10 mouse cellular contexts compared by ENCODE assay signal in the genomic region with DNA sequence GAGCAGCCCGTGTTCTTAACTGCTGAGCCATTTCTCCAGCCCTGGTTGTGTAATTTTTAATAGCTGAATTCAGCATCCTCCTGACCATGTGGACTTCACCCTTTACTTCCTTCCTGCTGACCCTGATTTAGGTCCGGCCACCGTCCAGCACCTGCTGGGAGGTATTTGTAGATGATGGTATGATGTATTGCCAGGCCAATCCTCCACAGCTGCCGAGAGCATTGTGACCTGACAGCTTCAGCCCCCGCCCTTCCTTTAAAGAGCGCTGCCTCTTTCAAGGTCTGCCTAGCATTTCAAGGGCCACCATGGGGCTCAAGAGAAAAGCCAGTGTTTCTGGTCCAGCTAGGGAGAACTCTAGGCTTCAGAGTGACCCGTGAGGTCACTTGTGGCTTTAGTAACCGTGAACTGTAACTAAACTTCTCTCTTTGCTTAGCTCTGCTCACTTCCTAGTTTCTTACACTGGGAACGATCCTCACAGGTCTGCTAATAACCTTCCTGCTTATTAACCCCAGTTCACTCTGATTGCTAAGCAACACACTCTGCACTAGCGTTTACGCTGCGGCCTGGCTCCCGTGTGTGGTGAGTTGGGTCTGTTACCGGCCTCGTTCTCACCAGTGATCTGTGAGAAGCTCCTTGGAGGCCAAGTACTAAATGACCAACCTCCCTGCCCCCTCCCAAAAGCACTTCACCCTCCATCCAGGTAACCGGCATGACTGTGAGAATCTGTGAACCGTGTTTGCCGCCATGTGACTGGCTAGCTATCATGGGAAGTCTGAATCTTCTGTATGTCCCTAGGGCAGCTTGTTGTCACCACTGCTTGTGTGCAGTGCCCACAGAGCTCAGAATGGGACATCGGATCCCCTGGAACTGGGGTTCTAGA.
DNase-seq lines count a peak whose midpoint lies in the region; ATAC-seq lines count a peak whose summit lies in the region.
"Had no signal": no experiment of that assay in that cellular context is flagged by ENCODE, and none has a peak within 500 bp of the region (broad histone marks: within the 10 kb centered on the region; RNA-seq: fewer than 3 reads in every experiment).

No protein-coding gene starts in this region.

- 56% methylated on average over 19 of the region's 19 CpGs for WGBS in intestine, embryonic 15.5 days
- WGBS in intestine, embryonic 16.5 days = 62% methylated on average over 19 of the region's 19 CpGs
- WGBS in kidney, embryonic 16.5 days = 50% methylated on average over 19 of the region's 19 CpGs

- H3K27me3 ChIP-seq in intestine, embryonic 15.5 days (replicated peaks) = no peaks in the 10 kb centered on the region
- no peaks in the 10 kb centered on the region for H3K27me3 ChIP-seq in intestine, embryonic 16.5 days (replicated peaks; ENCODE audit: control insufficient read depth, insufficient read depth, low read length)
- no peaks in the 10 kb centered on the region for H3K27me3 ChIP-seq in kidney, embryonic 16.5 days (ENCODE audit: insufficient read depth, low read length)
- H3K27me3 ChIP-seq: limb, embryonic 13.5 days had no signal

- H3K4me1 ChIP-seq in intestine, embryonic 15.5 days (replicated peaks) = no peaks in the 10 kb centered on the region
- H3K4me1 ChIP-seq in intestine, embryonic 16.5 days (ENCODE audit: control insufficient read depth, insufficient read depth, low read length) = no peaks in the 10 kb centered on the region
- peaks cover 7% of the 10 kb centered on the region; the same call in 1 of the 2 replicates for H3K4me1 ChIP-seq in kidney, embryonic 16.5 days (ENCODE audit: insufficient read depth, low read length)

- H3K27ac ChIP-seq in intestine, embryonic 15.5 days = no peak overlapping the region
- H3K27ac ChIP-seq in intestine, embryonic 16.5 days (ENCODE audit: low read length) = no peak overlapping the region
- H3K27ac ChIP-seq in kidney, embryonic 16.5 days (ENCODE audit: low read length) = peak overlapping the region; percentile 46
- H3K27ac ChIP-seq: limb, embryonic 13.5 days had no signal

- no peaks in the 10 kb centered on the region for H3K36me3 ChIP-seq in intestine, embryonic 15.5 days
- H3K36me3 ChIP-seq in intestine, embryonic 16.5 days (ENCODE audit: control insufficient read depth, insufficient read depth, low read length) = no peaks in the 10 kb centered on the region
- no peaks in the 10 kb centered on the region for H3K36me3 ChIP-seq in kidney, embryonic 16.5 days (ENCODE audit: insufficient read depth, low read length)
- H3K36me3 ChIP-seq: limb, embryonic 13.5 days had no signal

- ATAC-seq in intestine, embryonic 15.5 days = peak; percentile 47; the same call in 1 of the 2 replicates
- no peak for ATAC-seq in intestine, embryonic 16.5 days
- ATAC-seq in kidney, embryonic 16.5 days (ENCODE audit: low FRiP score, low TSS enrichment) = peak; percentile 69

- no peak overlapping the region for H3K4me3 ChIP-seq in intestine, embryonic 15.5 days (replicated peaks)
- no peak overlapping the region for H3K4me3 ChIP-seq in intestine, embryonic 16.5 days (ENCODE audit: low read length)
- no peak overlapping the region for H3K4me3 ChIP-seq in kidney, embryonic 16.5 days (ENCODE audit: low read length)
- H3K4me3 ChIP-seq: limb, embryonic 13.5 days had no signal

- H3K4me2 ChIP-seq in intestine, embryonic 15.5 days (replicated peaks) = no peak overlapping the region
- no peak overlapping the region for H3K4me2 ChIP-seq in intestine, embryonic 16.5 days (ENCODE audit: low read depth, low read length)
- H3K4me2 ChIP-seq in kidney, embryonic 16.5 days (replicated peaks; ENCODE audit: low read depth, low read length) = no peak overlapping the region
- H3K4me2 ChIP-seq: limb, embryonic 13.5 days had no signal

- peak; percentile 38 for DNase-seq in ovary, postnatal 36 days (ENCODE audit: low spot score)
- no peak for DNase-seq in ovary, postnatal 14 days (ENCODE audit: low spot score)
- peak; percentile 71 for DNase-seq in yolk sac, embryonic 10.5 days (ENCODE audit: low spot score)
- no peak for DNase-seq in left cerebral cortex, postnatal 4 days
- no peak for DNase-seq in right cerebral cortex, postnatal 10 days (ENCODE audit: low spot score in 2 of 2)
- DNase-seq: cerebellum, adult 9-11 months had no signal

- no peaks in the 10 kb centered on the region for H3K9me3 ChIP-seq in intestine, embryonic 15.5 days
- no peaks in the 10 kb centered on the region for H3K9me3 ChIP-seq in intestine, embryonic 16.5 days (ENCODE audit: control insufficient read depth, low read length)
- no peaks in the 10 kb centered on the region for H3K9me3 ChIP-seq in kidney, embryonic 16.5 days (ENCODE audit: low read length)
- H3K9me3 ChIP-seq: limb, embryonic 13.5 days had no signal

- H3K9ac ChIP-seq in intestine, embryonic 15.5 days = no peak overlapping the region
- H3K9ac ChIP-seq in intestine, embryonic 16.5 days (ENCODE audit: low read depth, low read length) = no peak overlapping the region
- H3K9ac ChIP-seq in kidney, embryonic 16.5 days (replicated peaks; ENCODE audit: low read length) = no peak overlapping the region
- H3K9ac ChIP-seq: limb, embryonic 13.5 days had no signal

- intact Hi-C loops in left cerebral cortex, postnatal 4 days (cut with DNase I) = no loop called here

Comparison
In these comparisons a context has a peak if more than half of its experiments do, and no peak if none do; other contexts are left out.
1. DNase-seq: peak in ovary, postnatal 36 days (single experiment) and yolk sac, embryonic 10.5 days (single experiment); none in ovary, postnatal 14 days (single experiment), left cerebral cortex, postnatal 4 days (single experiment) and right cerebral cortex, postnatal 10 days (0 of 2).